Mouse (Mus musculus) liver, embryonic 14.5 days (tissue): ENCODE results near the gene Ankrd13d.

Experiments
- CTCF ChIP-seq: IDR thresholded peaks from 2 replicates; pipeline ENCODE4 v1.5.1; 2016; ENCODE audit warnings: antibody characterized with exemption, low read depth, control low read depth
- EP300 ChIP-seq: IDR thresholded peaks from 2 replicates; pipeline ENCODE4 v1.6.1; 2016; ENCODE audit warnings: antibody characterized with exemption, low read depth

- TF ChIP-seq CTCF: no peak
- TF ChIP-seq EP300: no peak
These were observed 54.0 kb downstream of the Ankrd13d start for GRCm38 (mm10) chr19:4228891-4229290.
